Mouse (Mus musculus): ENCODE measurements around the gene Mob3b.

Gene Mob3b

DNA sequence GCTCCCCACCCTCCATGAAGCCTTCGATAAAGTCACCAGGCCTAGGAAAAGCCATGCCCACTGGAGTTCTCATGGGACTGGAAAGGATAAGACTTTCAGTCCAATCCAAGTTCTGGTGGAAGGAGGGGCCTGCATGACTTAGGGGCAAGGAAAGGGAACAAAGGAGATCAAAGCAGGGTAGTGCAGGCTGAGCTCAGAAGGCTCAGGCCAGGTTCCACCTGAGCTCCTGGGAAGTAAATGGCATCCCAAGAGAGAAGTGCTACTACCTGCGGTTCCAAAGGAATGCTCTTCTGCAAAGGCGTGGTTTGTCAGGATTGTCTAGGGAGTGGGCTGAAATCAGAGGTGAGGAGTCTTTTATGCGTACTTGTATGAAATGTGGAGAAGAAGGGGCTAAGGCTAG is 44.8 kb downstream of the Mob3b start:
- no peak for DNase-seq

DNA sequence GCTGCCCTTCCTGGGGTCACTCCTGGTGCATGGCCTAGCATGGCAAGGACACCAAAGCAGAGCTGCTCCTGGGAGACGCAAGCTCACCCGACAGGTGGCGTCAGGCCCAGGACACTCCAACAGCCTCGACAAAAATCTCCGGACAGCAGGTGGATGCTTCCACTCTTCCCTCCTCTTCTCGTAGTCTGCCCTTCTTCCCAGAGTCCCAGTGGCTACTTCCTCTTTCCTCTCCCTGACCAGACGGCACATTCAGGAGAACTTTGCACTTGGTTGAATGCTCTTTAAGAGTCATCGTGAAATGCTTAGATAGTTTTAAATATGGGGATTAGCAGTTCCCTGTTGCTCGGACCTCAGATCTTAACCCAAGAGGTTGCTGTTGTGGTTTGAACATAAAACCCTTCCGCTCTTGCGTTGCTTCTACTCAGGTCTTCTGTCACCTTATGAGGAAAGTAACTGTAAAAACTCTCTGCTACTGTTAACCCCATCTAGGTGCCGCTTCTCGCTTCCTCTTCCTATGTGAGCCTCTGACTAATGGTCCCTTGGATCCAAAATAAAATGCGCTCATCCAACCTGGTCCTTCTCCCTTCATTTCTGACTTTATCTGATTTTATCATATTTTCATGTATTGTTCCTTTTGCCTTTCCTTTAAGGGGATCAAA is 52.0 kb downstream of the Mob3b start:
- no peak for DNase-seq

DNA sequence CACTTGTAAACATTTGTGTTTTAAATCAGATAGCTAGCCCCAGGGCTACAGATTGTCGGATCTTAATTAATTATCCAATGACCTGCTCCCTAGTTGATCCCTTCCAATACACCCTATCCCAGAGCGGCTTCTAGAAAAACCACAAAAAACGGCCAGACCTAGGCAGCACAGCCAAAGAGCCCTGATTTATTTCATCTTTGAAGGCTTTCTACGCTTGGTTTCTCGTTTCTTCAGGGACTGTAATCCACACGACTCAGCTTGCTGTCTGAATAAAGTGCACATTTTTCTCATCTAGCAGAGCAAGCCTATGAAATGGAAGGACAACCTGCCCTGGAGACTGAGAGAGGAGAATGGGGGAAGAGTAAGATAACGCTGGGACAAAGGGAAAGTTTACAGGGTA is 56.1 kb downstream of the Mob3b start:
- no peak for DNase-seq

DNA sequence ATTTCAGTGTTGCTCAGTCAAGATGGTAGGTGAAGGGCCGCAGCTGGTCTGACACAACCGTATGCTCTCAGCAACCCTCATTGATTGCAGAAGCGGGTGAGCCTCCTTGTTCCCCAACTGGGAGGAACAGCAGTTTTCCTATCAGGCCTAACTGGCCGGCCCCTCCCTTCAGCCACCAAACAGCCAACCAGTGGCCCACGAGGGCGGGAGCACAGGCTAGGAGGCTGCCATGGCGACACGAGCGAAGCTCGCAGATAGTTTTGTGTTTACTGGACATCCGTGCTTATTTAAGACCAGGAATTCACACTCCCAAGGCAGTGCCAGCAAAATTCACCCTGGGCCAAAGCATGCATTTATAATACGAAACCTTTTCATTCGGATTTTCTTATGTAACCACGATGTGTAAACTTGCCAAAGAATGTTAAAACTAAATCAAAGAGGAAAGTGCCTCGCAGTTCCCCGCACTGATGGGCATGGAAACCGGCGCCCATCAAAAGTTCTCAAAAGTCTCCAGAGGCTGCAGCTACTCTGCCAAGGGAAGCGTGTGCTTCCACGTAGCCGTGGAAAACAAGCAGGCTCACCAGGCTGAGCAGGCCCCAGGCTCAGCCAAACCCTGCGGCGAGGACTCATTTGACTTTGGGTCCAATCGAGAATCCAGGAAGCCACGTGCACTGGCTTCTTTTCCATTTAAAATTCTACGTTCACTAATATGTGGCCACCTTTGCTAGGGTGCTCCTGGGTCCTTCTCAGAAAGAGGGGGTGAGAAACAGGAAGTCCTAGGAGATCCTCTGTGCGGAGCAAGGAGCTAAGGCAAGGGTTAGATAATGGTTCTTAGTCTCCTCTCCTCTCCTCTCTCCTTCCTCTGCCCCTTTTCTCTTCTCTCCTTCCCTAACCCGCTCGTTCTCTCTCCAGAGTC is 57.2 kb downstream of the Mob3b start:
- peak; percentile 88 for DNase-seq

DNA sequence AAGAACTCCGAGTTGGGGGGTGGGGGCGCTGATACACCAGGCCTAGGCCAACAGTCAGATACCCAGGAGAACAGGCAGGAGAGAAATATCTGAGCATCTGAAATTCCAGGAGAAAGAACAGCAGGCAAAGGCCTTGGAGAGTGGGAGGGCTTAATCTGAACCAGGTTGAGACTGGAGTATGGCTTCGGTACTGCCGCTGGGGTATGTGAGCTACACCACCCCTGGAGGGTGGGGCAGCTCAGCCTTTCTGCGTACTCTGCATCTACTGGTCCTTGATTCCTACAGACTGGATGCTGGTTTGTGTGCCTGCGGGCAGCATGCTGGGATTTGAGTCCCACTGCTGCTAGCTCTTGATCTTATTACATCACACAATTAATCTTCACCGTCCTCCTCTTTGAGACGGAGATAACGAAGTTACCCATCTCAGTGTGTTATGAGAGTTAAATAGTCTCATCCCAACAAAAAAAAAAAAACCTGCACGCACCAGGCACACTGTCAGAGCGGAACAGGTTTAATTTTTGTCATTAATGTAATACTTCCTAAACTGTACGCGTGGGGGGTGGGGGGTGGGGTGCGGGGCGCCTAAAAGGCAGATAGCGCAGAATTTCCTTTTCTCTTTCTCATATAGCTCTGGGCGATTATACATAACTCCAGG is 57.9 kb downstream of the Mob3b start:
- no peak for DNase-seq

DNA sequence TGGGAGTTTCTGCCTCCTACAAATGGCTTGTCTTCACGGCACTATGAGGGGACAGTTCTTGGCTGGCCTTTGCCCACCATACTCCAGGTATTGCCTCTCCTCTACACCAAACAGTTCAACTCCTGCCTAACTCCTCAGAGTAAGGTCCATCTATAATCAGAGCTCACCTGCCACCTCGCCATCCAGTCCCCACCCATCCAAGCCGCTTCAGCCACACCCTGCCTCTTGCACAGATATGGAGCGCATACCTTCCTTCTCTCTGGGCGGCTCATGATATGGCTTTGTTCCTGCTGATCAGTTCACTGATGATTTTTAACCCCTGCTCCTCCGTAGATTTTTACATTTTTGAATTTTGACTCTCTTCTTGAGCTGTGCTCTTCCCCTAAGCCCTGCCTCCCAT is 58.7 kb downstream of the Mob3b start:
- no peak for DNase-seq

DNA sequence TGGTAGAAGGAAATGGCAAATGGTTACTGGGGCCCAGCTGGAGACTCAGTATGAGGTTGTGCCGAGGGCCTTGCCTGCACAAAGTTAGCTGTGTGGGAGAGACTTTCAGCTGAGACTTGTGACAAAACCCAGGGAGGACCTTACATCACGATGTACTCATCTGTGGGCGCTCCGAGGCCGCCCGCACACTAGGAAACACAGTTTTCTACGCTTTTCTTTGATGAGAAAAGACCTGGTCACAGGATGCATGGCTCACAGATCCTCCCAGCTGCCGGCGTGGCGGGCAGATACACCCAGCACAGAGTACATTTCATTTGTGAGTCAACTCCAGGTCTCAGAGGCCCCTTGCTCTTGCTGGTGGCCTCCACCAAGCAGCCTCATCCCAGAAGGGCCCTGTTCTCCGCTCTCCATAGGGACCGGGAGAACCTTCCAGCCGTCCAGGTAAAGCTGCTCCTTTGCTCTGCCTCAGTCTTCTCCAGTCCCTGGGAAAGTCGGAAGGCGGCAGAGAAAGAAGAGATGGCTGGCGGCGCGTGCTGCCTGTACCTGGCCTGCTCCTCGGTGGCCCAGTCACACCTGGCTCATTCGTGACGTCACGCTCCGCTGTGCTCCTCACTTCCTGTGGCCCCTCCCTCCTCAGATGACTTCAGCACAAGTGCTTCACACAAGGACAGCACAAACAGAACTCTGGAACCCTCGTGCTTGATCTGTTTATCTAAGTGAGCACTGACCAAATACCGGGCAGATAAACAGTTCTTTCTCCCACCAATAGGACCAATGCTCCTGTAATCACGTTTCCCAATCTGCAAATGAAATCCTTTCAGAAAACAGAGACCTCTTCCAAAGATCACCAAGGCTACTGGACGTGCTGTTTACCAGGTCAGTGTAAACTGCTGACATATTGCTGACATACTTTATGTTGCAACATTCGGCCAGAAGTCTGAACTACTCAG is 60.8 kb downstream of the Mob3b start:
- no peak for DNase-seq

DNA sequence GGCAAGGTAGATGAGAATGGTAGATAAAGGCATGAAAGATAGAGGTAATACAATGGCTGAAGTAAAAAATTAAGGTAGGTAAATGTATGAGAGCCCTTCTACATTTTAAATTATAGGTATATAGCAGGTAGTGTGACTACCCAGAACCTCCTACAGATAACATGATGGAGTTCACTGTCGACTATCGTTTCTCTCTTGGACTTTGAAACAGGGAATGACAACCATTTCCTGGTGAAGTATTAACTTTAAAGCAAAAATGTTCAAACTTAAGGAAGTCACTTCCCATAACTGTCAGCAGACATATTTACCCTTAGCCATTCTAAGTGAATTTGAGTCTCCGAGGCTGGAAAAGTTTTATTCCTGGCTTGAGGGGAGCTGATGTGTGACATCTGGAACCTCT is 64.8 kb downstream of the Mob3b start:
- DNase-seq = no peak

DNA sequence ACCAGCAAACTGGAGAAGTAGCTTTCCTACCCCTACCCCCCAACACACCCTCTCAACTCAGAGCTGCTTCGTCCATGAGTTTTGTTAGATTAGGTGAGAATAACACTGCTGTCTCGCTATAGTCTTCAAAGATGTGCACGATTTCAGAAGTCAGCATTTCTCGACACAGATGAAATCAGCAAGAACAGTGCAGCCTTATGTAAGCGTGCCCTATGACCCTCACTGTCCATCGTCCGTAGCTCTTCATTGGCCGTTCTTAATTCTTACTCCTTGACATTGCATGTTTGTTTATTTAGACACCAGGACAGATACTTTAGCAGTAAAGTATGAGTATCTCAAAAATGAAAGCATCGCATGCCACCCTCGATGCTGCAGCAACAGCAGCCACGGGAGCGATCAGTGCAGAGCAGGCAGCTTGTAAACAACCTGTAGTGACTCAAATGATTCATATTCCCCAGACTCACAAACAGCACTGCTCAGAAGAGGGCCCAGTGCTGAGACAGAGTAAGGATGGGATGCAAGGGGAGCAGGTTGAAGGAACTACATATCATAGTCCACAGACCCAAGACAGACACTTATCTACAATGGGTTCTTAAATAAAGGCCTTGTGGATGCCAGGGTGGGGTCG is 66.0 kb downstream of the Mob3b start:
- DNase-seq = no peak

DNA sequence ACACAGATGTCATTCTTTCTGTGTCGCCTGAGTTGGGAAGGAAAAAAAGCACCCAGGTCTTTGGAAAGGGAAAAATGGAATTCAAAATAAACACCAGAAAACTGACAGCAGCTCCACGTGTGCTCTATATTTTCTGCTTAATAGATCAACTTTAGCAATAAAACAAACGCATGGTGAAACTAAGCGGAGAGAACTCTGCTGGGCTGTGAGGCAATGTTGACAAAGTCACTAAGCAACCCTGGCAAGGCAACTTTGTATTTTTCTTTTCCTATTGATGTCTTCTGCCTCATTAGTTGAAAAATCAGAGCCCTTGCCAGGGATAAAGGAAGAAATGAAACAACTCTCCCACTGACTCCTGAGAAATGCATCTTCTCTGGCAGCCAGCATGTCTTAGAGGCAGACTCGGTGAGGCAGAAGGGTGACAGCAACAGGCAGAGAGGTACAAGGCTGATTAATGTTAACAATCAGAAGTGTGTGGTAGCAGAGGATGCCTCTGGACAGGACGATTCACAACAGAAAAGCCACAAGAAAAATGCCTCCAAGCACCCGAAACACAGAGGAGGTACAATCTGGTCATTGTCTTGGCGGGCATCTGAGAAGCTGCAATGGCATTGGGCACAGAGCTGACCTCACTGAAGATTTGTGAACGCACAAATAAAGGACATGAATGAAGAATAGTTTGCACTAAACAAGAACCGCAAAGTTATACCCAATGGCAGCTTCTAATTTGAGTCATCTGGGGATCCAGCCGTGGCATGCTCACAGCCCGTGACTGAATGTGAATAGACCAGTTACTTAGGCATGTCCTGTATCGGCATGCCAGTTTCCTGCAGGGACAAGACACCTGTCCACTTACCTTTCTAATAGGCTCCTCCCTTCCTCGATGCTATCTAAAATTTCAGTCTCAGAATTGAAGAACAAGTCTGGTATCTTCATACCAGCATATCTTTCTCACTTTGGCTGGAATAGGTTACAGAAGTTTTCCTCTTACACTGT is 67.7 kb downstream of the Mob3b start:
- DNase-seq = no peak

DNA sequence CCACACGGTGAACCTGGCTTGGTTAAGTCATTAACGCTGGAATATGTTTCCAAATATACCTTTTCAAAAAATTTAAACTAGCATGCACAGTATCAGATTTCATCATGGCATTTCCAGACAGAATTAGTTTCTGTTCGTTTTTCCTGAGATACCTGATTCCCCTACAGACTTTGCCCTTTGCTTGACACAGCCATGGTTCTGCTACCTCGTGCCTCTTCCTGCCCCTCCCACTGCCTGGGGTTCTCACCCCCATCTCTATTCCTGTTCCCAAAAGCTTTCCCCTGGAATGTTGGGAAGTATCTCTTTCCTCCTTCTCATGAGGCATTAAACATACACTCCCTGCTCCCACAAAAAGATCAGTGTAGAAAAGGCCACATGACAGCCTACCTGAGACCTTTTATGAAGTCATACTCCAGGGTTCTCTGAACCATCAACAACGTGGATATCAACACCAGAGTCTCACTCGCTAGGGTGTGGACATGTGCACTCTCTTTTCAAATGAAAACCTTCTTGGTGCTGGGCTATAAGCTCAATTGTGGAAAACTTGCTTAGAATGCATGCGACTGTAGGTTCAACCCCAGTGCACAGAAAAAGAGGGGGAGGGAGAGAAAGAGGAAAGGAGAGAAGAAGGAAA is 71.1 kb downstream of the Mob3b start:
- DNase-seq = no peak

DNA sequence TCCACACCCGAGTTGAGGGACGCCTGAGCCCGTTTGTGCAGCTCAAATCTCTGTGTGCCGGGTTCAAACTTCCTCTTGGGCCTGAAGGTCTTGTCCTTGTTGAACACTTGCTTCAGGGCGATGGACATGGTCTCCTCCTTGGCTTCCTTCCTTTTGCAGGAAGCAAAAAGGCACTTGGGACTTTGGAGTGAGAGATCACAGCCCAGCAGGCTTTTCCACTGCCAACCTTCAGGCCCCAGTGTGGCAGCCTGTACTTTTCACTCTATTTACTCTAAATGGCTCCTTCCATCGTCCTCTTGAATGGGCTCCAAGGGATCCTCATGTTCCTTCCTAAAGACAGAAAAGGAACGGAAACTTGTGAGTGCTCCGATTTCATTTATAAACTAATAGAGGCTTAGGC is 73.2 kb downstream of the Mob3b start:
- DNase-seq = no peak

DNA sequence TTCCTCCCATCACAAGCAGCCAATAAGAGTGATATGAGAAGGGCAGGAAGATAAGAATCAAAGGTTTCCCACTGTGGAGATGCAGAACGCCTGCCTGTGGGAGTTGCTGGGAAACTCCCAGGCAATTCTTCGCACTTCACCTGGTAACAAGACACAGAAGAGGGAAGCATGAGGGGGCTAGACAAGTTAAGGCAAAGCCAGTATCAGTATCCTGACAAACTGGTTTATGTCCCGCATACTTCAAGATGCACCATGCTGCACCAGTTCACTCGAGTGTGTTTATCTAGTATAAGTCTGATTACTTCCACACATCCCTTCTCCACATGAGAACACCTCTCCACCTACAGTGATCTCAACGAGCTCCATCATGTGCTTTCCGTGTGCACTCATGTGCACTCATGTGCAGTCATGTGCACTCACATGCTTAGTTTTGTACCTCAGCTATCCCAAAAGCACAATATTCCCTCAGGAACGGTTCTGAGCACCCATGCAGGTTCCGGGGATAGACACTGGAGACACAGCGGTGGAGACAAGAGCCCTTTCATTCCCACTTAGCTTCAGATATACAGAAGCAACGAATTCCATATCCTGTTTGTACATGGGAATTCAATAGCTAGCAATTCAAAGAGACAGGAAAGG is 74.7 kb downstream of the Mob3b start:
- DNase-seq = no peak

DNA sequence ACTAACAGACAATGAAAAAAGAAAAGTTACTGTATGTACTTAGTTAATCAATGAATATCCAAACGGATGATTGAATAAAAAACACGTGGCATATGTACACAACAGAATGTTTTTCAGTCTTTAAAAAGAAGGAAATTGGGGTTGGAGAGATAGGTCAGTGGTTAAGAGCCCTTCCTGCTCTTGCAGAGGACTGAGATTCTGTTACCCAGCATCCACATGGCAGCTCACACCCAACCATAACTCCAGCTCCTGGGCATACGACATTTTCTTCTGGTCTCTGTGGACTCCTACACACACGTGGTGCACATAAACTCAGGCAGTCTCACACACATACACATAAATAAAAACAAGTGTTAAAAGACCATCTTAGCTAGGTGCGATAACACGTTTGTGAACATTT is 77.0 kb downstream of the Mob3b start:
- DNase-seq = no peak

DNA sequence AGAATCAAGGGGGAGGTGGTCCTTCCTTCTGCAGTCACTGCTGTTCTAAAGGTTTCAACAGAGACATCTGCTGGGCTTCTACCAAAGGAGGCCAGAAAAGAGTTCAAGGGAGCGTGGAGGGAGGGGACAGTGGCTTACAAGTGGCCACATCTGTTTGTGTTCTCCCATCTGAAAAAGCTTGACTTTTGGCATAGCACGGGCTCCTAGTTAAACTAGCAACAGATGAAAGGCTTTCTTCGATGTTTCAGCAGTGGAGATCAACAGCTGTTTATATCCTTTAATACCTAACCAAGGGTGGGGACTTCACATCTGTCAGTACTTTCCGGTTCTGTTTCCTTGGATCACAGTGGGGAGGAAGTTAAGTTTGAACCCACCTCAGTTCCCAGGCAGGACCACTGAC is 88.5 kb downstream of the Mob3b start:
- DNase-seq = no peak

DNA sequence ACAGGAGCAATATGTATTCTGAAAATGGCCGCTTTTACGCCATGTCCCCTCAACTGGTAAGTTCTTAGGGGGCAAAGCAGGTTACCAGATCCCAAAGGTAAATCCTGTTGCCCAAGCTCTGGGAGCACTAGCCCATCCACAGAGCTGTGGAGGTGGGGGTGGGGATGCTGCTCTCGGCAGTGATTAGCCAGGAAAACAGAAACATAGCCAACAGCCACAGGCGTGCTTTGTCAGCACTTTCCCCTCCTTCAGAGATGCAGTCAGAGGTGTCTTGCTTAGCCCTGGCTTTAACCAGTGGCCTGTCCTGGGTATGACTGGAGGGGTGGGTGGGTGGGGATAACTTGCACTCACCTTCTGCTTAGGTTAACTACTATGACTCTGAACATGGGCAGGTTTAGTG is 91.1 kb downstream of the Mob3b start:
- peak; percentile 43 for DNase-seq

DNA sequence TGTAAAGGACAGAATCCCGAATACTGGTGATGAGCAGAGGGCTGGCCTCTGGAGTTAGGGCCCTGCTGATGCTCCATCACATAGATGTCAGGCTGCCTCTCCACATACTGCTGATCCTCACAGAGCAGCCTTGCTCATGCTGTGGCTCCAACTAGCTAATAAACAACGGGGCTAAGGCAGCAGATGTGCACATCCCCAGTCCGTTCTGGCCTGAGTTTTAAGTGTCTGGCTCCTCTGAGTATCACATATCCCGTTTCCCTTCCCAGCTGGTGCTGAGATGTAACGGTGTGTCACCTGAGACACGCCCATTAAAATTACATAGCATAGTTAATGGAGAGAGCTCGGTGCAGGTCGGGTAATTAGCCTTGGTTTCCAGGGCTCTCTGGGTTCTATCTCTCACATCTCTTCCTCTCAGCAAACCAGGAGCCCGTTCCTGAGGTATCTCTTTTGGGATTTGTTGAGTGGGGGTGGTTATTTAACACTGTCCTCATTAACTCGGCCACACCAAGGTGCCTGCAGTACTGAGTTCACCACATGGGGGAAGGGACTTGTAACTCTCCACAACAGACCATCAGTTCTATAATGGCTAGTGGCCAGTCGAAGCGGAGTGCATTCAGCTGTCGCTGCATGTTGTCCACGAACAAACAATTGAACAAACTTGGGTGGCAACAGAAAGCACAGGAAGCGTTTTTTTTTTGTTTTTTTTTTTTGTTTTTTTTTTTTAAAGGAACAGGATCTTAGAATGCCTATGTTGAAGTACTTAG is 92.0 kb downstream of the Mob3b start:
- peak; percentile 35 for DNase-seq

DNA sequence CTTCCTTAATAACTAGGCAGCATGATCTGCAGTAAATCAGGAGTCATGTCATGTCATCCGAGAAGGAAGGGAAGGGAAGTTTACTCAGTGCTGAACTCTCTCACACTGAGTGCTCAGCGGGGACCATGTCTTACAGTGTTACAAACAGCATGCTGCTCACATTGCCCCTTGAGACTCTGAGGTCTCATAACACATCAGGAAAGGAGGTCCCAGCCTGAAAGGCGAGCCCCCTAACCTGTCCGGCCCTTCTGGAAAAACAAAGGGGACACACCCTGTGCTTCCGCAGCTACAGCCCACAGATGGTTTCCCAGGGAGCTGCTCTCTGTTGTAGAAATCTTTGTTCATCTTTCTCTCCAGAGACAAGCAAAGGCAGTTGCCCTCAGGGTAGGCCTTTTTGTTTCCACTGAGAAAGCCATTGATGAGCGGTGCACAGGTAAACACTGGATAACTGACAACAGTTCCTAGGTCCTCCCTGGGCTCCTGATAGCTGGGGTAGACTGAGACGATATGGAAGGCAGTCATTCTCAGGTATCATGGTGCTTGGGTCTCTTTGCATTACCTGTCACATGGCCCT is 94.1 kb downstream of the Mob3b start:
- DNase-seq = no peak

DNA sequence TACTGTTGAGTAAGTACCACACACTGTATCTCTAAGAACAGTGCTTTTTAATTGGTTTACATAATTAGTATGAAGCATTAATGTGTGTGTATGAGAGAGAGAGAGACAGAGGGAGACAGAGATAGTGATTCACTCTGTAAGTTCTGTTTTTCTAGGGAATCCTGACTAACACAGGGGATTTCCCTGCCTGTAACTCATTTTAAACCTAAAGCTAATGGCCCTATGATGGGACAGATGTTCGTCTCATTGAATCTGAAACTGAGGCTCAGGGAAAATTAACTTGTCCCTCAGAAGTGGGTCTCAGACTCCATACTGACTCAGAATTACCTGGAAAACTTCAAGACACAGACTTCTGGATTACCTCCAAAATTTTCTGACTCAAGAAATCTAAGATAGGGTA is 96.3 kb downstream of the Mob3b start:
- DNase-seq = no peak
